Mouse (Mus musculus) CD4-positive, CD25-positive, alpha-beta regulatory T cell (primary cell): Measurements from ENCODE around the gene Tmem74b. TPM values are rescaled to one million over a fixed set of nuclear protein-coding genes. Genes with fewer than 3 reads are reported as not detected.

Experiments
- polyA plus RNA-seq: library from polyadenylated mRNA; unstranded; fragments of 100-300 nt; shearing (Covaris generic); gene quantifications from one replicate; pipeline ENCODE4 v1.2.1, GENCODE M21; 2017

The Tmem74b gene
- polyA plus RNA-seq: not detected

DNA sequence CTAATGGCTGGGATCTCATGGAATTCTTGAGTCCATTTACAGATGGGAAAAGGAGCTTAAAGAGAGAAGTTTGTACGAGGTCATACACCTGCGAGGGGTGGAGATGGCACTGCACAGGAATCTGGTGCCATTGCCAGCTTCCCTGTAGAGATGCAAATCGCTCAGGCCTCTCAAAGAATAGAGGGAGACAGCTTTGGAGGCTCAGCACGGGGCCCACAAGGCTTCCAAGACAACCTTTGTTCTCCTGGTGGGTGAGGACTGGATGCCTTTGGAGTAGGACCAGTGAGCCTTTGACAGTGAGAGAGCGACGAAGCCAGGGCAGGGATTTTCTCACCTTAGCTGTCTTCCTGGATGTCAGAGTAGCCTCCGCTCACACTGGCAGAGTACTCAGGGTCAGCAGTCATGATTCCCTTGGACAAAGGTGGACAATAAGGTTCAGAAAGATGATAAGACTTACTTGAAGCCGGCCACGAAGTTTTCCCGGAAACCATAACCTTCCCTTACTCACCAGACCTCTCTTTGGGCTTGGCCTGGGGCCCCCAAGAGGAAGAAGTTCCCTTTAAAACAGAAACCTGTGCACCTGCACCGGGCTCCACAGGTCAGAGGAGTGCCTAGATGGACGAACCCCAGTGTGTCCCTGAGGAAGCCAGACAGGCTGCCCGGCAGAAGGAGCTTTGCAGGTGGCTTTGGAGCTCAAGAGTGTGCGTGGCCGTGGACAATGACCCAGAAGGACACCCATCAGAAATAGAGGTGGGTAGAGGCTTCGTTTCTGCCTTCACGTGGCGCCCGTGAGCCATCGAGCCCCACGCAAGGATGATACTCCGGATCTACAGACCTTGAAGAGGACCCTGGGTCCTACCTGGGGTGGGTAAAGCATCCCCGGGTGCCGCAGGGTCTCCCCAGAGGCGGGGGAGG is at the start of gene Tmem74b:
TSS of gene Tmem74b (plus strand) at position 778 of the 915 bp plus-strand sequence.

DNA sequence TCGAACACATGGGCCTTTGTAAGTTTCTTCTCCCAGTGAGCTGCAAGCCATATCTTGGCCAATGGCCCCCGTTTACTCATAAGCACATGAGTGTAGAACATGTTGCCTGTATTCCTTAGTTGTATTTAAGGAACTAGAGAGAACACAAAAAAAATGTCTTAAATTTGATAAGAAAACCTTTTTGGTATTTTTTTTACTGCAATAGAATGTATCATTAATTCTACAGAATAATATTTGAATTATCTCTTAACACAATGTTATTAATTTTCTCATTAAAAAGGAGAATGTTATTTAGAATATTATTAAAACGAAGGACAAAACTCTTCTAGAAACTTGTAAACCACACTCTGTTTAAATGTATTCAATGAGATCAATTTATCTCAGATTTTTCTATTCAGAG is 33.4 kb upstream of the Tmem74b start, which contains the start of gene Rad21l:
TSS of gene Rad21l (minus strand) at position 101 of the 400 bp plus-strand sequence.

DNA sequence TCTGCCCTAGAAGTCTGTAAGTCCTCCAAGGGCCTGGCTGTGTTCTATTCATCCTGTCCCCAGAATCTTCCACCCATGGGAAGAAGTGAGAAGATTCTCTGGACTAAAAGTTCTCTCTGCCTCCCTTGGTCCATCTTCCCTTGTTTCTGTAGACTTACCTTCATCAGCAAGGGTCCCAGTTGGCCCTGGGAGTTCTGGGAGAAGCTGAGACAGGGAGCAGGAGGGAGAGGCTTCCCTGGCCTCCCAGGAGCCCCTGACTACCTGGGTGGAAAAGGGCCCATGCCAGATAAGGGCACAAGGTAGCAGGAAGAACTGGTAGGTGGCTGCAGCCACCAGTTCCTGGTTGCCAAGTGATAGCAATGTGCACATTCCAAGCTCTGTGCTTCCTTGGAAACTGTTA is 42.0 kb downstream of the Tmem74b start, which contains the start of gene Psmf1:
TSS of gene Psmf1 (minus strand) at position 342 of the 400 bp plus-strand sequence.

Other genes with a start within 250 kb of the Tmem74b start
- not detected for gene 4921509C19Rik, start 225.9 kb upstream of the Tmem74b start, polyA plus RNA-seq
- 161 TPM for gene Nsfl1c, start 207.8 kb upstream of the Tmem74b start, polyA plus RNA-seq
- 322 TPM for gene Fkbp1a, start 159.5 kb upstream of the Tmem74b start, polyA plus RNA-seq
- 45.4 TPM for gene Sdcbp2, start 129.4 kb upstream of the Tmem74b start, polyA plus RNA-seq
- gene Snph, start 69.4 kb upstream of the Tmem74b start, polyA plus RNA-seq: not detected
- not detected for gene Rad21l, start 33.5 kb upstream of the Tmem74b start, polyA plus RNA-seq
- 70.7 TPM for gene Psmf1, start 42.2 kb downstream of the Tmem74b start, polyA plus RNA-seq
- not detected for gene Rspo4, start 140.9 kb downstream of the Tmem74b start, polyA plus RNA-seq
- 0.14 TPM for gene Angpt4, start 209.2 kb downstream of the Tmem74b start, polyA plus RNA-seq